Mouse (Mus musculus) right cerebral cortex, postnatal 10 days (tissue): ENCODE data around the gene Scp2.

Experiments
- DNase-seq, 2 experiments: peaks; one replicate each; pipeline ENCODE4 v3.0.0; 2021; ENCODE audit warnings: low spot score in 2 of 2

Gene Scp2

DNA sequence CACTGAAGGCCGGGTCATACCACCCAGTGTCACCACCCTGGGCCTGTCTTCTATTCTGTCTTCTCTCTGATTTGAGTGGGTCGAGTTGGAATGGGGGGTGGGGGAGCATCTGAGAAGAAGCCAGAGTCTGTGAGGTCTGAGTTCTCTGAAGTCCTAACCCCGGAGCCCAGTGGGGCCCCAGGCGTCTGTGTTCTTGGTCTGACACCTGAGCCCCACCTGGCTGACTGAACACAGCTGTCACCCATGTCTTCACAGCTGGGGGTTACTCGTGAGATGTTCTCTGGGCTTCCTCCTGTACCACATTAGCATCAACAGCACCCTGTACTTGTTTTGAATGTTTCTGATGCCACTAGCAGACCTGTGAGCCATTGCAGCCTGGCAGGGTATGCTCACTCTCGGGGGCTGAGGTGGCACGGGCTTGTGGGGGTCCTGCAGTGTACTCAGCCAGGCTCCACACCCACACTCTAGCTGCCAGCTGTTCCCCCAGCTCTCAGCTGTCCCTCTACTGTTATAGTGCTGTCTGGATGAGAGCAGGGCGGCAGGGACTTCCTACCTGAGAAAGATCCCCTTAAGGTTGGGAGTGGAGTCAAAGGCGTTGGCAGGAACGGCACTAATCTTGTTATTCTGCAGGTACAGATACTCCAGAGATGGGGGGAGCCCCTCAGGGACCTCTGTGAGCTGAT lies 126.4 kb downstream of the Scp2 start:
- DNase-seq, result no peak

DNA sequence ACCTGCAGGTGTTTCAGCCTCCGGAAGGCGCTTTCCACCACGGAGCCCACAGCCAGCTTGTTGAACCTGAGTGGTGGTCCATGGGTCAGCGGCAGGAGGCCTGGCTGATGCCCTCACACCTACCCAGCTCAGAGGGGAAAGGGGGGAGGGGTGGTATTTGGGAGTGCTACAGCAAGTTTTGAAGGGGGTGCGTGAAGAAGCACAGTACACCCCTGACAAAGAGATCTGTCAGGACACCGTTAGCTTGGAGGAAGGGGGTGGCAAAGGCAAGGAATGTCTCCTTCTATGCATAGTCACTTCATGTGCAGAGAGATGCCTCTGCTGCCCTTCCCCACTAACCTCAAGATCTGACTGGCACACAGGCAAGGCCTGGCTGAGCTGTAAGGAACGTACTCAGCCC lies 127.0 kb downstream of the Scp2 start:
- no peak for DNase-seq

DNA sequence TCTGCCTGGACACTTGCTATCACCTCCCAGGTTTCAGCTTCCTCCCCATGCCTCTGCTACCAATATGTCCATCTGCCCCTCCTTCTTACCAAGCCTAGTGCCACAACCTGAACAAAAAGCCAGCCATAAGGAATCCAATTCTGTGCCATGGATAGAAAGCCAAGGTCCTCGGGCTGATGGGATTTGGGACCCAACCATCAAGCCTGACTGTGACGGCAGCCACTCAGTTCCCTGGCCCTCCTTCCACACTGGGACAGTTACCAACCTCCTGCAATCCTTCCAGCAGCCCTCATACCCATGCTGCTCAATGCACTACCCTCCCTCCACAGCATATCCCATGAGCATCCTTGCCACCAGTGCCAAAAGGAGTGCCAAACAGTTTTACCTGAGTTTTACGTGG lies 128.5 kb downstream of the Scp2 start:
- peak in 1 of 2 experiments; percentile 48 for DNase-seq

DNA sequence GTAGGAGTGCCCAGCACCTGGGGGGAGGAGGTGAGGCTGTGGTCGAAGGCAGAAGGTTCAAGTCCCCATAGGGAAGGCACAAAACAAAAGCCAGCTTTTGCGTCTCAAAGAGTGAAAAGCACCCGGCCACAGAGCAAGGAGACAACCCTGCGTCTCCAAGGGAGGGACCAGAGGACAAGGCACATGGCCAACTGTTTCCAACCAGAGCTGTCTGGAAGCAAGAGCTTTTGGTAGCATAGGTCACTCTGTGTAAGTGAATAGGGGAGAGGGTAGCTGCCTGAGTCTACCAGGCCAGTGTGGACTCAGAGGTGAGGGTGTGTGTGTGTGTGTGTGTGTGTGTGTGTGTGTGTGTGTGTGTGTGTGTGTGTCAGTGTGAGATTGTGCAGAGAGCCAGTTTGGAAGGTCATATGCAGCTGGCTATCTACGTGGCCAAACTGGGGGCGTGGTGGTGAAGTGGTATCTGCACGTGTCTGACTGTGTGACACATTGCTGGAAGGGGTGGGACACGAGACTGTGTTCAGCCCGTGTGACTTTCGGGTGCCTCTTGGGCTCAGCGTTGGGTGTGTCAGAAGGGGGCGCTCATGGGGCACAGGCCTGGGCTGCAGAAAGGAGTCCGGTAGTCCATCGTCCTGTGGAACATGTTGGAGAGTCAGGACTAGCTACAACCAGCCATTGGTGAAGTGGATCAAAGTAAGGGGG lies 129.6 kb downstream of the Scp2 start:
- DNase-seq, result no peak

DNA sequence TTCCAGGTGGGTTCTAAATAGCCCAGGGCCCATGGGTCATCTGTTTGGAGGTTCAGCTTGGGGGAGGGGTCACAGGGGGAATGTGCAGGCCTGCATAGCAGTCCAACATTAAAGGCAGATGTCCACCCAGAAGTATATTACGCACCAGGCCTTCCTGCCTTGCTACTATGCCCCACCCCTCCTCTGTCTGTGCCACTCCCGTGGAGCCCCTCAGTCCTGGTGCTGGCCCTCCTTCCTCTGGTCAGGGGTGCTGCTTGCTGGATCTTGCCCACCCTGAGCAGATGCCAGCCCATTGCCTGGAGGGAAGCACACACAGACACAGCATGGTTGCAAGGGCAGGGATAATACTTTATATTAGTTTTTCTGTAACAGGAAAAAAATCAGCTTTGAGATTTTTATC lies 130.3 kb downstream of the Scp2 start:
- no peak for DNase-seq

DNA sequence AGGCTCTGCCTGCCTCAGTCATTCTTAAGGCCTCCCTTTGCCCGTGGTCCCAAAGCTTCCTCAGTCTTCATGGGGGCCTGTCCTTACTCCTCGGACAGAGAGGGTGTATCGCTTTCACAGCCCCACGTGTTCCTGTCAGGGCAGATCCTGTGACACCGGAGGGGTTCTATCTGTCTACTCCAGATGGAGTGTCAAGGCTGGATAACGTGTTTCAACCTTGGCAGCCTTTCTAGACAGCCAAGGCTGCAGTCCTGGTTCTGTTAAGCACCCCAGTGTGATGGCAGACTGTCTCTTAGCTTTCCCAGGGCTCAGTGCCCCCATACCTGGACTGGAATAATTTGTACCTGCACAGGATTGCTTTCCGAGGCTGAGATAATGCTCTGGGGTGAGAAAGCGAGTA lies 136.3 kb downstream of the Scp2 start:
- DNase-seq, result no peak

GRCm38 (mm10) chr4:108007532-108008103 lies 137.2 kb downstream of the Scp2 start:
- DNase-seq, result no peak

- no peak for DNase-seq
These were observed 139.5 kb downstream of the Scp2 start for GRCm38 (mm10) chr4:108005328-108005727.

GRCm38 (mm10) chr4:107999380-107999779 lies 145.4 kb downstream of the Scp2 start:
- DNase-seq, result no peak

GRCm38 (mm10) chr4:107998641-107999332 lies 146.0 kb downstream of the Scp2 start:
- no peak for DNase-seq

DNA sequence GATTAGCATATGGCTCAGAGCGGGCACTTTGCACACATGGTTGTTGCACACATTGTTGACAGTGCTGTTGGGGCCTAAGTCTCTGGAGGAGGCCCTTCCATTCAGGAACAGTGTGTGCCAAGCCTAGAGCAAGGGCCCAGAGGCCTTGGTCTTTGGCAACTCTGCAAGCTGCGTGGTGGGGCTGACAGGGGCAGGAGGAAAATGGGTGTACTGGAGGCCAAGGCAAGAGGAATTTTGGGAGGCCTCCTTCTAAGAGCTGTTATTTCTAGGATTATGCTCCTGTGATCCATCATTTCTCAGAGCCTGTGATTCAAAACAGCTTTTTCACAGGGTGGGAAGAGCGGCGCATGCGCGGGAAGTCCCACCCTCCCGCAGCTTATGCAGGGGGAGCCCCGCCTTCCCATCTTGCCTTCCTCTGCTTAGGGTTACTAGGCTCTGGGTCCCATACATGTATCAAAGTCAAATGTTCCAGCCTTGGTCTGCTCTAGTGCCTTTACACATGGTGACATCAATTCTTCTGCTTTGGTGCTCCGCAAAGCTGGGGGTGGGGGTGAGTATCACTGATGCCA lies 148.3 kb downstream of the Scp2 start:
- DNase-seq, result no peak

GRCm38 (mm10) chr4:107995727-107996126 lies 149.1 kb downstream of the Scp2 start:
- no peak for DNase-seq

DNA sequence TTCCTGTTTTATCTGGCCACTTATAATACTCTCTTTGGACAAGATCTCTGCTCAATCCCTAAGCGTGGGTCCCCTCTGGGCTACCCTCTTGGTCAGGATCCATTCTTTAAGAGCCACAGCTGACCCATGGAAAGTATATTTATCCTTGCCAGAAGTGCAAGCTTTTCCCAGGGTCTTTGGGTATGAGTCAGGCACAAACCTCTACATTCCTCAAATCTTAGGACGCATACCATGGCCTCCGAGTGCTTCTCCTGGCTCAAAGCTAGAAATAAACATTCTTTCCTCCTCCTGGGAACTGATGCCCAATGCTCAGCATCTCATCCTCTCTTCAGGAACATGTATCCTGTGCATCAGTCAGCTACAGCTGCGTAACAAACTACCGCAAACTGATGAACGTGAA lies 149.8 kb downstream of the Scp2 start:
- no peak for DNase-seq
